Mouse (Mus musculus): Measurements from ENCODE around the gene Thbs3.

Thbs3 gene

GRCm38 (mm10) chr3:89244982-89245687 is 30.2 kb downstream of the Thbs3 start:
- in situ Hi-C loops (cut with MboI; ENCODE audit: unreplicated experiment in 2 of 2): loop anchor here (5.0 to 10.0 kb wide), 4 partner anchors 37 to 530 kb away; partner anchors contain the start of genes Efna1 (in 2 of the 2) and Ube2q1 (in 1 of the 2)

DNA sequence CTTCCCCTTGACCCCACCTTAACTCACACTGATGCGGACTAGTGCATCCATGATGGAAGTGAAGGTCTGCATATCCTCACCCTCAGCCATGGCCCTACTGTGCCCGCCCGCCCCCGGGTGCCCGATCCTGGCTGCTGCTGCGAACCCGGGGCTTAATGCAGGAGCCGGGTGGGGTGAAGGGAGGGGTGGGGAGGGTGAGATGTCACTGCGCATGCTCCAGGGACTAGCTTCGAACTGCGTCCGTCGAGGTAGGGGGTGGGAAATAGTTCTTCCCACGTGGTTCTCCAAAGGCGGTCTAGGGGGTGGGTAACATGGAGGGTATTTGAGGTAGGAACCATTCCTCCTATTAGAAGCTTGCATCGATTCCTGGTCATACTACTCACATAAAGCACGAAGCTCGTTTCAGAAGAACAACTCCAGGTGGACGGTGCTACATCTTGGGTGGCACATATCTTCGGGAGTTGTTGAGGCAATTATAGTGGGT is 30.8 kb downstream of the Thbs3 start, which contains the start of gene Krtcap2:
Krtcap2 (plus strand) TSS at position 279 of the 484 bp plus-strand sequence.
- in situ Hi-C loops (cut with MboI; ENCODE audit: unreplicated experiment in 2 of 2): loop anchor here (5.0 to 10.0 kb wide), 4 partner anchors 37 to 529 kb away; partner anchors contain the start of genes Efna1 (in 2 of the 2) and Ube2q1 (in 1 of the 2)

GRCm38 (mm10) chr3:89246261-89247100 is 31.5 kb downstream of the Thbs3 start, which contains the start of gene Trim46:
Trim46 (minus strand) TSS chr3:89246309.
- in situ Hi-C loops (cut with MboI; ENCODE audit: unreplicated experiment in 2 of 2): loop anchor here (5.0 to 10.0 kb wide), 4 partner anchors 36 to 528 kb away; partner anchors contain the start of genes Efna1 (in 2 of the 2) and Ube2q1 (in 1 of the 2)

- in situ Hi-C loops (cut with MboI; ENCODE audit: unreplicated experiment in 2 of 2): loop anchor here (5.0 to 10.0 kb wide), 4 partner anchors 35 to 527 kb away; partner anchors contain the start of genes Efna1 (in 2 of the 2) and Ube2q1 (in 1 of the 2)
Measured at GRCm38 (mm10) chr3:89247466-89247865, 32.5 kb downstream of the Thbs3 start.

DNA sequence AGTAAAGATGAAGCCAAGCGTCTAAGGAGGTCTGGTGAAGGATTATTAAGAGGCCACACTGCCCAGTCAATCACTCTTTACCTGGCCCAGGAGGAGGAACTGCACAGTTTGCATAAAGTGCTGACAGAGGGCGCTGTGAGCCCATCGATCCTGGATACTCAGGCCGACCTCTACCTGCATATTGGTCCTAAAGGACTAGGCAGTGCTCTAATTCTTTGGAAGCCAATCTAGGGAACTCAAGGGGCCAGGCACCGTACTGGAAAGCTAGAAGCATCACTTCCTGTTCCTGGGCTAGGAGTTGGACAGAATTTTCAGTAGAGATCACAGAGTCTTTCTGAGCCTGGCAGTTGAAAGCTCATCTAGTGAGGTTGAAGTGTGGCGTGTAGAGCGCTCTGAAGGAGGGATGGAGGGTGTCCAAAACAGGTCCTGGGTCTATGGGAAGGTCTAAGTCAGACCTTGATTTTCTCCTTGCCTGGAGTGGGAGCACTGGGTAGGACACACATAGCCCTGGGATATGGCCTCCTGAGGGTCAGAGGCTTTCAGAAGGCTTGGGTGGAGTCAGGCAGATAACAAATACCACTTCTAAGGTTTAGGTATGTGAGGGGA is 35.6 kb downstream of the Thbs3 start:
- in situ Hi-C loops (cut with MboI; ENCODE audit: unreplicated experiment in 2 of 2): no loop called here

GRCm38 (mm10) chr3:89251365-89251895 is 36.5 kb downstream of the Thbs3 start:
- in situ Hi-C loops (cut with MboI; ENCODE audit: unreplicated experiment in 2 of 2): no loop called here

GRCm38 (mm10) chr3:89254994-89255393 is 40.0 kb downstream of the Thbs3 start:
- in situ Hi-C loops (cut with MboI; ENCODE audit: unreplicated experiment in 2 of 2): no loop called here

DNA sequence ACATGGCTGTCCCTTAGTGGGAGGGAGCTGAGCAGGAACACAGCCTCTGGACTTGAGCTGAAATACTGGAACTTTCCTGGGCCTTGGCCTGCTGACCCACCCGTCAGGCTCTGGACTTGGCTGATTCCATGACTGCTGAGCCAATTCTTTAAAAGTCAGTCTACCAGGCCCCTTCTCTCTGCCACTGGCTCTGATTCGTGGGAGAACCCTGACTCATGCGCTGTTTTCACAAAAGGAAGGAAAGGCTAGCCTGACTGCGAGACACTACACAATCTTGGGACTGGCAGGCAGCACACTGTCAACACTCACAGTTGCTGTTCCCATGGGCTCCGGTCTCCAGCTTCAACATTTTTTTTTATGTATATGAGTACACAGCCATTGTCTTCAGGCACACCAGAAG is 41.2 kb downstream of the Thbs3 start:
- in situ Hi-C loops (cut with MboI; ENCODE audit: unreplicated experiment in 2 of 2): no loop called here

DNA sequence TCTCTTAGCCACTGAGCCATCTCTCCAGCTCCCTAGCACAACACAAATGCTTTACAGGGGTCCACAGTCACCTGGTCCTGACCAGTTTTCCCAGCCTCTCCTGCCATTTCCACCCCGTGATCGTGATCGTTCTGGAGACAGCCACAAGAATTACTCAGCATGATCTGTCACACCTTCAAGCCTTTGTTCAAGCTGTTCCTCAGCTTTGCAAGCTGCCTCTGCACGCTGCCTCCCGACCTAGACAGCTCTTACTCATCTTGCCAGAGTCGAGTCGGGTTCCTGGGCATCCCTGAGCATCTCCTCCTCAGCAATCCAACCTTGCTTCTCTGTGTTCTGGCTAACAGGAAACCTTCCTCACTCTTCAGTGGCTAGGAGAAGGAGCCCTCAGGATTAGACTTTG is 44.1 kb downstream of the Thbs3 start, which contains the start of gene Dpm3:
Dpm3 (plus strand) TSS at position 283 of the 400 bp plus-strand sequence.
- in situ Hi-C loops (cut with MboI; ENCODE audit: unreplicated experiment in 2 of 2): no loop called here

DNA sequence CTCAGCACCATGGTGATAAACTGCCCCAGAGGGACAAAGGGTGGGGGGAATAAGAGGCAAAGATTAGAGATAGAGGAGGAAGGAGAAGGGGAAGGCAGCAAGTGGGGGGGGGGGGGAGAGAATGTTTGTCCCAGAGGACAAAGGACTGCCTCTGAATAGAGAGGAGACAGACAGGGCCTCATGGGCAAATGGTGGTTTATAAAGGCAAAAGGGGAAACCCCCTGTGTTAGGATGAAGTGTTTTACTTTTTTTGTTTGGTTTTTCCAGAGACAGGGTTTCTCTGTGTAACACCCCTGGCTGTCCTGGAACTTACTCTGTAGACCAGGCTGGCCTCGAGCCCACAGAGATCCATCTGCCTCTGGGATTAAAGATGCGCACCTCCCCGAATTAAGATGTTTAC is 45.2 kb downstream of the Thbs3 start:
- in situ Hi-C loops (cut with MboI; ENCODE audit: unreplicated experiment in 2 of 2): no loop called here

GRCm38 (mm10) chr3:89262417-89262816 is 47.4 kb downstream of the Thbs3 start:
- in situ Hi-C loops (cut with MboI; ENCODE audit: unreplicated experiment in 2 of 2): no loop called here

DNA sequence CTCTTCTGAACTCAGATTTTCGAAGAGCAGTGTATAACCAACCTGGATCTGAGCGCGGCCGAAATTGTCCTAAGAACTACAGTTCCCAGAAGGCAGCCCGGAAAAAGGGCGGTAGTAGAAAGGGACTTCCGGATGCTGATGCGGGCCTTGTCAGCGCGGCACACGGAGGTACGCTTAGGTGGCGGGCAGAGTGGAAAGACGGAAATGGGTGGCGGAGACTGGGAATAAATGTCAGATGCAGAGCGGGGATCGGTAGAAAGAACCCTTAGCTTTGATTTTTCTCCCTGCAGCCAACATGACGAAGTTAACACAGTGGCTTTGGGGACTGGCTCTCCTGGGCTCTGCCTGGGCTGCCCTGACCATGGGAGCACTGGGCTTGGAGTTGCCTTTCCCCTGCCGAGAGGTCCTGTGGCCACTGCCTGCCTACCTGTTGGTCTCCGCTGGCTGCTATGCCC is 51.5 kb downstream of the Thbs3 start:
- in situ Hi-C loops (cut with MboI; ENCODE audit: unreplicated experiment in 2 of 2): no loop called here

DNA sequence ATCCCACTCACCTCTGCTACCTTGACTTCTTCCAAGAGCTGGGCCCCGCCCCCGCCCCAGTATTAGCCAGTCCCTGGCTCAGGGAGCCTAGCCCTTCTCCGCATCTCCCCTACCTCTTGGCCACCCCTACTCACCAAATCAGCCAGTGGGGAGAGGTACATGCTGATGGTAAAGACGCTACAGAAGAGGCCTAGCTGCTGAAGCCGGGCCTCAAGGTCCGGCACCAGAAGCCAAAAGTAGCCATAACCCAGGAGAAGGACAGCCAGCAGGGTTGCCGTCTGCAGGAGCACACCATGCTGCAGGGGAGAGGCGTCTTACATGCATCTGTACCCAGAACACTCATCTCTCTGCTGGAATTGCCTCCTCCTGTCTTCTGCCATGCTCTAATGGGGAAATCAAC is 53.9 kb downstream of the Thbs3 start:
- in situ Hi-C loops (cut with MboI; ENCODE audit: unreplicated experiment in 2 of 2): no loop called here

DNA sequence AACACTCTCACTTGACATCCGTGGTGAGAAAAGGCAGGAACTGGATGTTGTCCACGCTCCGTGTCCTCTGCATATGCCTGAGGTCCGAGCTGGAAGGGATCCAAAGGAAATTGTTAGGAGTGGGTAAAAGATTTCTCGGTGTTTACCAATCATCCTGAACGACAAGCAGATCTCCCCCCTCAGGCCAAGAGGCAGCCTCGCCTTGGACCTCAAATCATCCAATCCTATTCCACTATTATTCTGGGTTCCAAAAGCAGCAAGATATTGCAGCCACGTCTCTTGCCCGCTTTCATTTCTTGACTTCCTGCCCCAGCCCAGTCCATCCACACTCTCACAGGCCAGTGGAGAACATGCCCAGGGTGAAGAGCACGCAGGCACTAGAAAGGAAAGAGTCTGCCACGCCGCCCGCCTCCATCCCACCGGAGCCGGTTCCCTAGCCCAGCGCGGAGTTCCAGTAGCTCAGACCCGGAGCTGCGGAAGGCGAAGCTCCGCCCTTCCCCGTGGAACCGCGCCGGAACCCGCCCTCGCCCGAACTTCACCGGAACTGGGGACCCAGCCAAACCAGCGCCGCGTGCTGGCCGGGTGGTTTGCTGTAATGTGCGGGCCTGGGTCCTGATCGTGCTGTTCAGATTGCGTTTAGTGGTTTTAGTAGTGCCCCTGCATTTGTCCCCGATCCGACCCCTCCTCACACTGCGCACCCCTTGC is 55.2 kb downstream of the Thbs3 start, which contains the start of gene Slc50a1:
Slc50a1 (minus strand) TSS at position 520 of the 705 bp plus-strand sequence.
- in situ Hi-C loops (cut with MboI; ENCODE audit: unreplicated experiment in 2 of 2): no loop called here

- in situ Hi-C loops (cut with MboI; ENCODE audit: unreplicated experiment in 2 of 2): no loop called here
Measured at GRCm38 (mm10) chr3:89270891-89271290, 55.9 kb downstream of the Thbs3 start.

DNA sequence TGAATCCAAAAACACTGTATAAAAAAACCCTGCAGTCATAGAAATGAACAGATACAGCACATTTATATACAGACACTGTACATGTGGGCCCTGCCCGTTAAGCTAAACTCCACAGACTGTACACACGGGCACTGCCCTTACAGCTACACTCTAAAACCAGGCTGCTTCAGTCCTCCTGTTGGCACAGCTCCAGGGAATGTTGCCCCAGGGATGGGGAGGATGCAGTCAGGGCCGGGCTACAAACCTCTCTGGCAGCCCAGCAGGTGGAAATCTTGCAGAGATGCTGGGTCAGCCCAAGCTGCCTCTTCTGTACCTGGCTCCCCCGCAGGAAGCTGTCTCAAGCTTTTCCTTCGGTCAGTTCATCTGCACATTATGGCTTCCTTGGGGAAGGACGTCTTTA is 56.8 kb downstream of the Thbs3 start:
- in situ Hi-C loops (cut with MboI; ENCODE audit: unreplicated experiment in 2 of 2): no loop called here

- in situ Hi-C loops (cut with MboI; ENCODE audit: unreplicated experiment in 2 of 2): no loop called here
Measured at GRCm38 (mm10) chr3:89276061-89276460, 61.1 kb downstream of the Thbs3 start.

Data from v-Abl transformed pro-B cells (cell line).